Mouse (Mus musculus): ENCODE results near the gene Clstn1.

Gene Clstn1

GRCm38 (mm10) chr4:149634966-149635365 lies 48.7 kb downstream of the Clstn1 start:
- no peak for DNase-seq (ENCODE audit: low spot score in 2 of 2)

DNA sequence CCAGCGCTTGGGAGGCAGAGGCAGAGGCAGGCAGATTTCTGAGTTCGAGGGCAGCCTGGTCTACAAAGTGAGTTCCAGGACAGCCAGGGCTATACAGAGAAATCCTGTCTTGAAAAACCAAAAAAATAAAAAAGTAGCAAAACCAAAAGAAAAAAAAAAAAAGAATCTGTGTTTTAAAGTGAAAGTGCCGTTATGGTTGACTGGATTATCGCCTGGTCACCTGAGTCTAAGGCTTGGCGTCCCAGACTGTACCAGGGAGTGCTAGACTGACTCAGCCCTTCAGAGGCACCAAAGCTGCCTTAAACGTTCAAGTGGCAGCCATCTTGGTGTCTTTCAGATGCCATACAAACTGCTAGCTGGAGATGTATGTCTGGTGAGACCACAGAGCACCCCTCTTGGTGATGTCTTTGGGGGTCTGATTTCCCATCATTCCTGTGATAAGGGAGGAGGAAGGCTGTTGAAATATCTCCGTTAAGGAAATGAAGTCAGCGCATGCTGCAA lies 49.7 kb downstream of the Clstn1 start:
- no peak for DNase-seq (ENCODE audit: low spot score in 2 of 2)

DNA sequence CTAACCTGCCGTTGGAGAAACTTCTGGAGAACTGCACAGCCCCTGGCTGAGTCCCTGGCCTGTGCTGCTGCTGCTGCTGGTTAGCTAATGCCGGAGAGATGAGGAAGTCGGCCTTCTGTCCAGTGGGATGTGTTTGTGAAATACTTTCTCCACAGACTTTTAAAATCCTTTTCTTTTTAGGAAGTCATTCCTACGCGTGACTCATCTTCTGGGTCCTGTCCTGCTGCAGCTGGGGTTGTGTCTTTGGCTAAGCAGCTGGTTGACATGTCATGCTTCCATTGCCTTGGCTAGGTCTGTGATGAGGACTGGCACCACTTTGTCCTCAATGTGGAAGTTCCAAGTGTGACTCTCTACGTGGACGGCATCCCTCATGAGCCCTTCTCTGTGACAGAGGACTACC lies 51.7 kb downstream of the Clstn1 start:
- DNase-seq (ENCODE audit: low spot score in 2 of 2): no peak

GRCm38 (mm10) chr4:149640831-149641230 lies 54.6 kb downstream of the Clstn1 start:
- no peak for DNase-seq (ENCODE audit: low spot score in 2 of 2)

GRCm38 (mm10) chr4:149641400-149641799 lies 55.1 kb downstream of the Clstn1 start:
- no peak for DNase-seq (ENCODE audit: low spot score in 2 of 2)

GRCm38 (mm10) chr4:149641956-149642355 lies 55.7 kb downstream of the Clstn1 start:
- no peak for DNase-seq (ENCODE audit: low spot score in 2 of 2)

- DNase-seq (ENCODE audit: low spot score in 2 of 2): no peak
Observed at GRCm38 (mm10) chr4:149645761-149646160, 59.5 kb downstream of the Clstn1 start.

DNA sequence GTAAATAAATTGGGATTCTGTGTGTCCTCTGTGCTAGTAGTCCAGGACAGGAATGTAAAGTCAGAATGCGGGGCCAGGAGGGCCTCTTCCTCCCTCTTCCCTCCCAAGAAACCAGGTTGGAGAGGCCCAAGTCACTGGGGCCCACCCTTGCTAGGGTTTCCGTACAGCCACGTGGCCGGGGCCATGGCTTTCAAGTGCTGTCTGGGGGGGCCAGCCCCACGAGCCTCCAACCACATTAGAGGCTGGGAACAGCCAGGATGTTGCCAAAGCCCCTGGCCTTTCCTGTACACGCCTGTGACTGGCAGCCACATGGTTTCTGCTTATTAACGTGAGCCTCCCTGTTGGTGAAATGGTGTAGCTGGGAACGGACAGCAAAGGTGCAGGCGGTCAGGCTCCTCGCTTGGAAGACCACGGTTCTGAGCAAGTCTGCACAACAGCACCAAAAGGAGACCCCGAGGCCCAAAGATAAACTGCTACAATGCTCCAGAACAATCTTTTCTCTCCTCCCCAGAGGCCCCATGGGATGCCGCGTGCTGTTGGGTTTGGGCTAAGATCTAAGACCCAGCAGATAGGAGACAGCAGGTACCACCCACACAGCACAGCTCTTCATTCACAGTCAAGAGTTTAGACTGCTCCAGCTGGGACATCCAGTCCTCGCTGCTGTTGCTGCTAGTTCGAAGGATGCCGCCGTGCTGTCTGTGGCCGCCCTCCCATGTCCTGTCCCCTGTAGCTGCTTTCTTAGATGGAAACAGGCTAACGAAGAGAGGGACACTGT lies 62.0 kb downstream of the Clstn1 start:
- DNase-seq (ENCODE audit: low spot score in 2 of 2): no peak

- DNase-seq (ENCODE audit: low spot score in 2 of 2): peak; percentile 33 to 52
Observed at GRCm38 (mm10) chr4:149650493-149651193, 64.4 kb downstream of the Clstn1 start.

GRCm38 (mm10) chr4:149654232-149654631 lies 68.0 kb downstream of the Clstn1 start:
- DNase-seq (ENCODE audit: low spot score in 2 of 2): no peak

DNA sequence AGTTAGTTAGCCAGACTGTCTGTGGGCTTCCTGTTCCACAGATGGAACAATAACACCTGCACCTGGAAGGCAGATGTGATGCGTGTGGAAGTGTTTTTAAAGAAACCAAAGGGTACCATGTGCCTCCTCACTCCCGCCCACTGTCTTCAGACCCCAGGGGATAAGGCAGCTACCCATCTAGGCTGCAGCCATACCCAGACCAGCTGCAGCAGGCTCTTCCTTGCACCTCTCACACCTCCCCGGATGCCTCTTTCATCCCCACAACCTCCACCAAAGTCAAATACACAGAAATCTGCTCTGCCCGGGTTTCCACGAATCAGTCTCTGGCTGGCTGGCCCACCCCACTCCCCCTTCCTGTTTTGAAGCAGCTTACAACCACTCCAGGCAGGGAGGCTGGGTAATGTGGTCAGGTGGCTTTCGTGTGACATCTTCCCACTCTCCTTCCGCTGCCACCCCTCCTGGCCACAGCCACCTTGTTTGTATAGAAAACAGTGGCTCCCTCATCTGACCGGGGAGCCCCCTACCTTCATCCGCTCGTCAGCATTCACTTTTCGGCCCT lies 71.7 kb downstream of the Clstn1 start:
- DNase-seq (ENCODE audit: low spot score in 2 of 2): no peak

DNA sequence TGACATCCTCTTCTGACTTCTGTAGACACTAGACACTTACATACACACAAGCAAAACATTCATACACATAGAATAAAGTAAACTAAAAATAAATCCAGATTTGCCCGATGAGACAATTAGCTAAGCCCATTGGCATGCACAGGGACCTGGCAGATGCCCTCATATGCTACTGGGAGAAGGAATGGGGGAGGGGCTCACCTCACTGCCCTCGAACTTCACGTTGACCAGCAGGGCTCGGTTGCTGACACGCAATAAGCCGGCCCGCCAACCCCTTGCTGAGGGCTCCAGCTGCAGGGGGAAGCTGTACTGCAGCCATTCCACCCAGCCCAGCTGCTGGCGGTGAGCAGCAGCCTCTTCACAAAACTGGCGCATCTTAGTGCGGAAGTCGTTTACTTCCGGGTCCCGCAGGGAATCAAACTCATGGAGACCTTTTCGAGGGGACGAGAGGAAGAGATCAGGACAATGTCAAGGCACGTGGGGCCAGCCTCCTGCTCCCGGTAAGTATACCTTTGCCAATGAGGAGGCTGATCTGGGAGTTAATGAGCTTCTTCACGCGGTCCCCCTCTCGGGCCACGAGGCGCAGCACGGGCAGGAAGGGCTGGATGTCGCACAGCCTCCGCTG lies 73.3 kb downstream of the Clstn1 start:
- no peak for DNase-seq (ENCODE audit: low spot score in 2 of 2)

DNA sequence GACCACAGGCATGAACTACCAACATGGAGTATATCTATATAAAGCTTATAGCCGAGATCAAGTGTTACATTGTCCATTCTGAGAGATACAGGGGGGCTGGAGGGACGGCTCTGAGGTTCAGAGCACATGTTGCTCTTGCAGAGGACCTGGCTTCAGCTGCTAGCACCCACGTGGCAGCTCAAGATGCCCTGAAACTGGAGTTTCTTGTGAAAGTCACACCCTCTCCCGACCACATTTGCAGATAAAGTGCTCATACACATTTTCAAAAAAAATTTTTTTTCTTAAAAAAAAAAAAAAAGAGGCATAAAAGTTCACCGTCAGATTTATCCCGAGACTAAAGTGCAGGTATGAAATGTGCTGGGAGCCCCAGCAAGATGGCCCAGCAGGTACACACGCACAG lies 74.3 kb downstream of the Clstn1 start:
- DNase-seq (ENCODE audit: low spot score in 2 of 2): no peak

DNA sequence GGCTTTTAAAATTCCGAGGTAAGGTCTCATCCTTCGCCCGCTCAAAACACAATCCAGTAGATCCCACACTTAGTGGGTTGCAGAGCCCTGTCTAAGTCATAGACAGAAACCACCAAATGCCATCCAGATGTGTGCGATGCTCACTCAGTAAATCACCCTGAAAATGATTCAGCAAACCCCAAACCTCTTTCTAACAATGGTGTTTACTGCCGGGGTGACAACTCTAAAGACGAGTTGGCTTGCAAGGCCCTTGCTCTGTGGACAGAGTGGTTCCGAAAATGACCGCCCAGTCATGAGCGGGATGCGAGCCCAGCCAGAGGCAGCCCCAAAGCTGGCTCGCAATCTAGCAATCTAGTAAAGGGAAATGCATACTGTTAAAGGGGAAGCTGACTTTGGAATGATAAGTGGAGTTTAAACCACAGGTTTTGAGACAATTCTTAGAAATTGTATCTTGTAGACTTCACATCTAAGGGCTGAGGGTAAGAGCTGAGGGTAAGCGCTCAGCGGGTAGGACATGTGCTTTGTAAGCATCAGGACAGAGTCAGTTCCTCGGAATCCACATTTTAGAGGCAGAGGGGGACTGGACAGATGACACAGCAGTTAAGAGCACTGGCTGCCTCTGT lies 75.8 kb downstream of the Clstn1 start:
- no peak for DNase-seq (ENCODE audit: low spot score in 2 of 2)

DNA sequence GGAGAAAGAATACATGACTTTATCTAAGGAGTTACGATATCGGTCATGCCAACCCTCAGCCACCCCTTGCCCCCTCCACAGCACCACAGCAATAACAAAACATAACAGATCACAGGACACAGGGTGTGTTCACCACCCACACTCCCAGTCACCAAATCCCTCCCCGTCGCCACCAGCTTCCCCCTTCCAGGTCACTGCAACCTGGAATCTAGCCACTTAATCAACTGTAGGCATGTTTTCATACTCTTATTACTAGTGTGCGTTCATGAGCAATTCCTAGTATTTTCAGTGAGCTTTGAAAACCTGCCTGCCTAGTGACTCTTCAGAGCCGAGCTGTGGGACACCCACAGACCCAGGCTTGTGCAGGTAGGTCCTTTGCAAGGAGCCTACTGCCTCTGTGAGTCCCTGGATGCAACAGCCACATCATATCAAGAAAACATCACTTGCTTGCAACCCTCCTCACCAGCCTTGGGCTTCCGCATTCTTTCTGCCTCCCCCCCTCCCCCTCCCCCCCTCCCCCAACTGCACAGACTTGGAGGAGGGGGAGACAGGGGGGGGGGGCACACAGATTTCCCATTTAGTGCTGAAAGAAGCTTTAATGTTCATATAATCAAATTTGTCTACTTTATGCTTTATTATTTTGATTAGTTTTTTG lies 77.7 kb downstream of the Clstn1 start:
- no peak for DNase-seq (ENCODE audit: low spot score in 2 of 2)

DNA sequence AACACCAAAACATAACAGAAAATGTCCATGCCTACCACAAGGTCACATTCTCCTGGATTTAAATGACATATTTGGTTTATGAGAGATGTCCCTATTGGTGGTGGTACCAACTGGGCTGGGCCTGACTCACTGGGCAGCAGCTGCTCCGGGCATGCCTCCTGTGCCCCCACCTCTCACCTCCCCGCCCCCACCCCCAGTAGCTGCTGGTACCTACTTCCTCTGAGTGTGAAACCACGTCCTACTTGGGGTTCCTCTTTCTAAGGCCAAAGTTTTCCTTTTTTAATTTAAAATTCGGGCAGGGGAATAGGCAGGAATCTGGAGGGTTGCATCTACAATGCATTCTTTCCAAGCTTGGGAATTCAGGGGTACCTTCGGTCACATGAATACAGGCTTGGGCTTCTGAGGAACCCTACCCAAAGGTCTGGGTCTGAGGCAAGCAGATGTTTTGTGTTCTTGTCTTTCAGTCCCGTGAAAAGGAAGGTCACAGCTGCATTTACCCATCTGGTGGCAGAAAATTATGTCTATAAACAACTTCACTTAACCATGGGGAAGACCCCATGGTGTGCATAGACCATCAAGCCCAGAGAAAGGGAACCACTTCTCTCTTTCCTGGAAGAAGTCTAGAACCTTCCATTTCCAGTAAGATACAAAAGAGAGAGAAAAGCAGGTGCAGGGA lies 78.9 kb downstream of the Clstn1 start:
- no peak for DNase-seq (ENCODE audit: low spot score in 2 of 2)

DNA sequence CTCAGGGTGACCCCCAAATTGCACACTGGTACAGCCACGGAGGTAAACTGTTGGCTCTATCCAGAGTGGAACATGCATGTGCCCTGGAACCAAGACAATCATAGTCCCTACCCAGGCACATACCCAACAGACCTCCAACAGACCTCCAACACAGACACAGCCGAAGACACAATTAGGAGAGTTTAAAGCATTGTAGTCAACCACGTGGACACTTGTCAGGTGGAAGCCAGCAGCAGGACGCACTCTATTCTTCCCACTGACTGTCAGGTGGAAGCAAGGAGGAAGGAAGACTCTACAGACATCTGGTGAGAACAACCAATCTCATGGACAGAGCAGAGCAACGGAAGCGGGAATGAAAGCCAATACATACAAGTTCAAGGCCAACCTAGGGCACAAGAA lies 79.4 kb downstream of the Clstn1 start:
- no peak for DNase-seq (ENCODE audit: low spot score in 2 of 2)

DNA sequence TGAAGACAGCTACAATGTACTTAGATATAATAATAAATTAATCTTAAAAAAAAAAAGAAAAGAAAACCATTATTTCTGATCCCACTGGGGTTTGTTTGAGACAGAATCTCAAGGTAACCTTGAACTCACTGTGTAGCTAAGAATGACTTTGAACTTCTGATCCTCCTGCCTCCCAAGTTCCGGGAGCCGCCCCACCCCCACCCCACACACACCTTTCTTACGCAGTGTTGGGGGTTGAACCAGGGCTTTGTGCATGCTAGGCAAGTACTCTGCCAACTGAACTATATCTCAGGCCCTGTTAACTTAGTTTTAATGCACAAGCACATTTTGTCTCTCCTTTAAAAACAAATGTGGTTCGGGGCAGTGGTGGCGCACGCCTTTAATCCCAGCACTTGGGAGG lies 84.9 kb downstream of the Clstn1 start:
- DNase-seq (ENCODE audit: low spot score in 2 of 2): no peak

- no peak for DNase-seq (ENCODE audit: low spot score in 2 of 2)
Observed at GRCm38 (mm10) chr4:149672747-149673146, 86.5 kb downstream of the Clstn1 start.

GRCm38 (mm10) chr4:149674814-149675377 lies 88.6 kb downstream of the Clstn1 start:
- no peak for DNase-seq (ENCODE audit: low spot score in 2 of 2)
